In the genomic region with DNA sequence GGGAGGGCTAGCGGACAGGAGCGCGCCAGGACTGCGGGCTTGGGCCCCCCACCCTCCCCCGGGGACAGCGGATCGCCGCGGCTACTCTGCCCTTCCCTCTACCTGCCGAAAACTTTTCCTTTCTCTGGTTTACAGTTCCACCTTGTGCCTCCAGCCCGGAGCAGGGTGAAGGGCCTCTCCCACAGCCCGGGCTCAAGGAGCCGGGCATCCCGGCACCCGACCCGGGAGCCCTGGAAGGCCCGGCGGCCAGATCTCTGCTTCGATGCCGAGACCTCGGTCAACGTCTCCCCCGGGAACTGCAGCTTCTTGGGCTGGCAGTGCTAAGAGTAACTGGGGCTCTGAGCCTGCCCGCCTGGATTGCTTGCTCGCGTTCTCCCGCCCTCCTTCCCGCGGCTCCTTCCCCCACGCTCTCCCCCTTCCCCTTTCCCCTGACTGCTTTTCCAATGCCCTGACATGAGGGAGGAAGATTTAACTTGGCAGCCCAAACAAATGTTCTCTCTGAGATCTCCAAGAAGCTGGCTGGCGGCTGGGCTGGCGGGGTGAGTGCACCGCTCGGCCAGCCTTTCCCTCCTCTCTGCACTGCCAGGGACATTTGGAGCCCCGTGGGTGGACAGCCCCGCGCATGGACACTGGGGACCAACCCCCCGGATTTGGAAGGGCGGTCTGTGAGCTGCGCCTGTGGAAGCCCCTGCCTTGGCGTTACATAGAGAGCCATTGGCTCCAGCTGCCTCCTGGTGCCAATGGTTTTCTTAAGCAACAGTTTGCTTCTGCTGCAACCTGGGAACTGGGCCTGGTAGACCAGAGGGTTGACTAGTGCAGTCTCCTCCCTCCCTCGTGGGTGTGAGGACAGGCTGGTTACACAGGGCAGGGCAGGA, we compare ENCODE assay signal across 8 mouse cellular contexts. TPM values are rescaled to one million over a fixed set of nuclear protein-coding genes. Genes with fewer than 3 reads are reported as not detected.
DNase-seq lines count a peak whose midpoint lies in the region; ATAC-seq lines count a peak whose summit lies in the region.

No protein-coding gene starts in this region.

- peak overlapping the region; percentile 99 for H3K4me3 ChIP-seq in intestine, embryonic 16.5 days (ENCODE audit: low read length)
- H3K4me3 ChIP-seq in megakaryocyte, embryonic 14.5 days (replicated peaks), result peak overlapping the region; percentile 98

- H3K36me3 ChIP-seq in intestine, embryonic 16.5 days (ENCODE audit: control insufficient read depth, insufficient read depth, low read length), result no peaks in the 10 kb centered on the region
- H3K36me3 ChIP-seq in megakaryocyte, embryonic 14.5 days (replicated peaks; ENCODE audit: low read length), result no peaks in the 10 kb centered on the region

- intact Hi-C loops in gastrocnemius, postnatal 36 days (cut with DNase I), result loop anchor here (2.0 to 5.0 kb wide), 2 partner anchors 34 to 101 kb away; no protein-coding TSS in a partner anchor
- intact Hi-C loops in left cerebral cortex, postnatal 25 days (cut with DNase I), result loop anchor here (1.0 kb wide), 1 partner anchor 35 kb away; no protein-coding TSS in a partner anchor

- under 1% methylated on average over 42 of the region's 42 CpGs for WGBS in intestine, embryonic 16.5 days

- ATAC-seq in intestine, embryonic 16.5 days, result no peak
- no peak for ATAC-seq in inflammation-experienced regulatory T-cells, adult 6 months

- peak overlapping the region; percentile 100 for H3K27ac ChIP-seq in intestine, embryonic 16.5 days (ENCODE audit: low read length)

- peak overlapping the region; percentile 98 for H3K9ac ChIP-seq in intestine, embryonic 16.5 days (ENCODE audit: low read depth, low read length)

- H3K4me2 ChIP-seq in intestine, embryonic 16.5 days (ENCODE audit: low read depth, low read length), result peak overlapping the region; percentile 84

- no peaks in the 10 kb centered on the region for H3K27me3 ChIP-seq in intestine, embryonic 16.5 days (replicated peaks; ENCODE audit: control insufficient read depth, insufficient read depth, low read length)
- peaks cover 9% of the 10 kb centered on the region for H3K27me3 ChIP-seq in megakaryocyte, embryonic 14.5 days (replicated peaks)

- peaks cover 61% of the 10 kb centered on the region for H3K4me1 ChIP-seq in intestine, embryonic 16.5 days (ENCODE audit: control insufficient read depth, insufficient read depth, low read length)
- H3K4me1 ChIP-seq in megakaryocyte, embryonic 14.5 days, result peaks cover 72% of the 10 kb centered on the region

- peak; percentile 92 for DNase-seq in adrenal gland, adult 2 months
- peak; percentile 64 to 68 for DNase-seq in cerebellum, postnatal 36 days
- peak; percentile 72 for DNase-seq in gastrocnemius, postnatal 36 days
- peak; percentile 56 to 68 for DNase-seq in left cerebral cortex, postnatal 25 days (ENCODE audit: low spot score in 2 of 2)
- peak; percentile 36 to 52 for DNase-seq in right cerebral cortex, adult 2 months (ENCODE audit: low spot score in 2 of 2)

- no peaks in the 10 kb centered on the region for H3K9me3 ChIP-seq in intestine, embryonic 16.5 days (ENCODE audit: control insufficient read depth, low read length)
- H3K9me3 ChIP-seq in megakaryocyte, embryonic 14.5 days, result no peaks in the 10 kb centered on the region

RNA-seq across cellular contexts. Expression of a gene that starts 2.1 kb away (rescaled TPM):
- 100 to 1,000 TPM in 1 of 2 experiments, 10 to 100 TPM in 1; 90.8 to 142 TPM for total RNA-seq in adrenal gland, adult 2 months (2021)
- polyA plus RNA-seq in adrenal gland, adult 2 months (2012; rRNA removed), result 72.7 and 95.8 TPM in 2 replicates
- 10 to 100 TPM; 24.3 to 27.2 TPM for total RNA-seq in gastrocnemius, postnatal 36 days (2021)
- 21.2 and 22.3 TPM in 2 replicates for polyA plus RNA-seq in intestine, embryonic 16.5 days (2015; fragmentation: Nextera tagmentation; extraction: Ambion mirVana)
- total RNA-seq in left cerebral cortex, postnatal 25 days (2021), result 10 to 100 TPM; 85.1 to 95.2 TPM
- polyA plus RNA-seq in megakaryocyte, embryonic 14.5 days (2012; ENCODE audit: insufficient read depth, low replicate concordance), result 18.1 and 54.1 TPM in 2 replicates
- 10 to 100 TPM; 24.5 to 30.1 (median 26.1) TPM for polyA plus RNA-seq in inflammation-experienced regulatory T-cells, adult 6 months (2017; shearing (Covaris generic))
